Mouse (Mus musculus): Measurements from ENCODE around the gene Pde6g. TPM values are rescaled to one million over a fixed set of nuclear protein-coding genes. Genes with fewer than 3 reads are reported as not detected.
A peak's percentile ranks its signal among the peaks of the same experiment; 100 is the strongest.
"Not testable (repeated sequence)": the region's sequence is repeated elsewhere in the genome, so short reads cannot be mapped to it uniquely, and the experiment has no call there.

Pde6g gene
- polyA plus RNA-seq, 1 experiment from 2014 or later = not detected

- WGBS = 51% methylated on average over 13 of the region's 13 CpGs
- Histone ChIP-seq H3K9me3 (ENCODE audit: control insufficient read depth, low read depth, low read length) (no peaks in the 10 kb centered on the region), H3K4me1 (ENCODE audit: control insufficient read depth, insufficient read depth, low read length) (no peaks in the 10 kb centered on the region), H3K36me3 (ENCODE audit: control insufficient read depth, insufficient read depth, low read length) (peaks cover 54% of the 10 kb centered on the region), H3K4me3 (ENCODE audit: low read depth, low read length) (no peak overlapping the region), H3K9ac (replicated peaks; ENCODE audit: low read depth, low read length) (no peak overlapping the region), H3K27me3 (ENCODE audit: control insufficient read depth, insufficient read depth, low read length) (no peaks in the 10 kb centered on the region), H3K27ac (ENCODE audit: low read length) (peak overlapping the region; percentile 73; the same call in 1 of the 2 replicates), H3K4me2 (replicated peaks; ENCODE audit: low read depth, low read length) (no peak overlapping the region)
- ATAC-seq (ENCODE audit: insufficient number of reproducible peaks, insufficient read depth, low FRiP score, low read depth) = peak; percentile 63; the same call in 1 of the 2 replicates
Observed at GRCm38 (mm10) chr11:120422651-120423568, 30.4 kb downstream of the Pde6g start.

GRCm38 (mm10) chr11:120418592-120418991 lies 34.7 kb downstream of the Pde6g start:
- Histone ChIP-seq H3K9ac (replicated peaks; ENCODE audit: low read depth, low read length) (no peak overlapping the region), H3K36me3 (ENCODE audit: control insufficient read depth, insufficient read depth, low read length) (peaks cover 57% of the 10 kb centered on the region)
- 84% methylated on average over 1 of the region's 1 CpGs for WGBS

GRCm38 (mm10) chr11:120417852-120418251 lies 35.4 kb downstream of the Pde6g start:
- no peaks in the 10 kb centered on the region for H3K9me3 ChIP-seq (ENCODE audit: control insufficient read depth, low read depth, low read length)
- H3K36me3 ChIP-seq (ENCODE audit: control insufficient read depth, insufficient read depth, low read length) = peaks cover 64% of the 10 kb centered on the region
- WGBS = 88% methylated on average over 7 of the region's 7 CpGs
- no peak overlapping the region for H3K4me2 ChIP-seq (replicated peaks; ENCODE audit: low read depth, low read length)
- no peak for ATAC-seq (ENCODE audit: insufficient number of reproducible peaks, insufficient read depth, low FRiP score, low read depth)
- H3K4me3 ChIP-seq (ENCODE audit: low read depth, low read length) = no peak overlapping the region
- H3K27me3 ChIP-seq (ENCODE audit: control insufficient read depth, insufficient read depth, low read length) = no peaks in the 10 kb centered on the region
- H3K27ac ChIP-seq (ENCODE audit: low read length) = no peak overlapping the region
- no peaks in the 10 kb centered on the region for H3K4me1 ChIP-seq (ENCODE audit: control insufficient read depth, insufficient read depth, low read length)
- H3K9ac ChIP-seq (replicated peaks; ENCODE audit: low read depth, low read length) = no peak overlapping the region

More at GRCm38 (mm10) chr11:120418592-120418991, 34.7 kb downstream of the Pde6g start:
- Histone ChIP-seq H3K9me3 (ENCODE audit: control insufficient read depth, low read depth, low read length) (no peaks in the 10 kb centered on the region), H3K4me3 (ENCODE audit: low read depth, low read length) (no peak overlapping the region), H3K4me2 (replicated peaks; ENCODE audit: low read depth, low read length) (no peak overlapping the region), H3K27me3 (ENCODE audit: control insufficient read depth, insufficient read depth, low read length) (no peaks in the 10 kb centered on the region), H3K27ac (ENCODE audit: low read length) (no peak overlapping the region), H3K4me1 (ENCODE audit: control insufficient read depth, insufficient read depth, low read length) (no peaks in the 10 kb centered on the region)
- ATAC-seq (ENCODE audit: insufficient number of reproducible peaks, insufficient read depth, low FRiP score, low read depth) = no peak

GRCm38 (mm10) chr11:120413621-120414020 lies 39.7 kb downstream of the Pde6g start:
- WGBS = 92% methylated on average over 7 of the region's 10 CpGs
- ATAC-seq (ENCODE audit: insufficient number of reproducible peaks, insufficient read depth, low FRiP score, low read depth); H3K4me1 ChIP-seq (ENCODE audit: control insufficient read depth, insufficient read depth, low read length): not testable (repeated sequence)

GRCm38 (mm10) chr11:120406445-120406844 lies 46.9 kb downstream of the Pde6g start:
- H3K27ac ChIP-seq (ENCODE audit: low read length) = no peak overlapping the region
- H3K4me1 ChIP-seq (ENCODE audit: control insufficient read depth, insufficient read depth, low read length) = no peaks in the 10 kb centered on the region
- H3K4me2 ChIP-seq (replicated peaks; ENCODE audit: low read depth, low read length) = no peak overlapping the region
- no peak overlapping the region for H3K4me3 ChIP-seq (ENCODE audit: low read depth, low read length)
- no peak for ATAC-seq (ENCODE audit: insufficient number of reproducible peaks, insufficient read depth, low FRiP score, low read depth)
- 77% methylated on average over 1 of the region's 1 CpGs for WGBS
- H3K36me3 ChIP-seq (ENCODE audit: control insufficient read depth, insufficient read depth, low read length) = peaks cover 93% of the 10 kb centered on the region
- no peaks in the 10 kb centered on the region for H3K9me3 ChIP-seq (ENCODE audit: control insufficient read depth, low read depth, low read length)
- H3K9ac ChIP-seq (replicated peaks; ENCODE audit: low read depth, low read length) = no peak overlapping the region
- no peaks in the 10 kb centered on the region for H3K27me3 ChIP-seq (ENCODE audit: control insufficient read depth, insufficient read depth, low read length)

More at GRCm38 (mm10) chr11:120413621-120414020, 39.7 kb downstream of the Pde6g start:
- H3K9ac ChIP-seq (replicated peaks; ENCODE audit: low read depth, low read length); H3K4me2 ChIP-seq (replicated peaks; ENCODE audit: low read depth, low read length); H3K27me3 ChIP-seq (ENCODE audit: control insufficient read depth, insufficient read depth, low read length); H3K4me3 ChIP-seq (ENCODE audit: low read depth, low read length); H3K9me3 ChIP-seq (ENCODE audit: control insufficient read depth, low read depth, low read length); H3K27ac ChIP-seq (ENCODE audit: low read length): not testable (repeated sequence)
- peaks cover 82% of the 10 kb centered on the region for H3K36me3 ChIP-seq (ENCODE audit: control insufficient read depth, insufficient read depth, low read length)

- peaks cover 93% of the 10 kb centered on the region for H3K36me3 ChIP-seq (ENCODE audit: control insufficient read depth, insufficient read depth, low read length)
Observed at GRCm38 (mm10) chr11:120405867-120406266, 47.4 kb downstream of the Pde6g start.

GRCm38 (mm10) chr11:120404814-120405213 lies 48.5 kb downstream of the Pde6g start:
- Histone ChIP-seq H3K9ac (replicated peaks; ENCODE audit: low read depth, low read length) (no peak overlapping the region), H3K4me3 (ENCODE audit: low read depth, low read length) (no peak overlapping the region), H3K27me3 (ENCODE audit: control insufficient read depth, insufficient read depth, low read length) (no peaks in the 10 kb centered on the region), H3K27ac (ENCODE audit: low read length) (no peak overlapping the region), H3K9me3 (ENCODE audit: control insufficient read depth, low read depth, low read length) (no peaks in the 10 kb centered on the region), H3K4me1 (ENCODE audit: control insufficient read depth, insufficient read depth, low read length) (no peaks in the 10 kb centered on the region), H3K4me2 (replicated peaks; ENCODE audit: low read depth, low read length) (no peak overlapping the region), H3K36me3 (ENCODE audit: control insufficient read depth, insufficient read depth, low read length) (peaks cover 91% of the 10 kb centered on the region)
- WGBS = 100% methylated on average over 1 of the region's 1 CpGs
- no peak for ATAC-seq (ENCODE audit: insufficient number of reproducible peaks, insufficient read depth, low FRiP score, low read depth)

More at GRCm38 (mm10) chr11:120405867-120406266, 47.4 kb downstream of the Pde6g start:
- no peak overlapping the region for H3K4me3 ChIP-seq (ENCODE audit: low read depth, low read length)
- no peak overlapping the region for H3K27ac ChIP-seq (ENCODE audit: low read length)
- no peak overlapping the region for H3K9ac ChIP-seq (replicated peaks; ENCODE audit: low read depth, low read length)
- H3K27me3 ChIP-seq (ENCODE audit: control insufficient read depth, insufficient read depth, low read length) = no peaks in the 10 kb centered on the region
- WGBS = 89% methylated on average over 3 of the region's 3 CpGs
- no peaks in the 10 kb centered on the region for H3K4me1 ChIP-seq (ENCODE audit: control insufficient read depth, insufficient read depth, low read length)
- ATAC-seq (ENCODE audit: insufficient number of reproducible peaks, insufficient read depth, low FRiP score, low read depth) = no peak
- H3K4me2 ChIP-seq (replicated peaks; ENCODE audit: low read depth, low read length) = no peak overlapping the region
- no peaks in the 10 kb centered on the region for H3K9me3 ChIP-seq (ENCODE audit: control insufficient read depth, low read depth, low read length)

- Histone ChIP-seq H3K9ac (replicated peaks; ENCODE audit: low read depth, low read length) (no peak overlapping the region), H3K4me3 (ENCODE audit: low read depth, low read length) (no peak overlapping the region), H3K4me1 (ENCODE audit: control insufficient read depth, insufficient read depth, low read length) (no peaks in the 10 kb centered on the region), H3K4me2 (replicated peaks; ENCODE audit: low read depth, low read length) (no peak overlapping the region), H3K27ac (ENCODE audit: low read length) (no peak overlapping the region), H3K36me3 (ENCODE audit: control insufficient read depth, insufficient read depth, low read length) (peaks cover 64% of the 10 kb centered on the region), H3K9me3 (ENCODE audit: control insufficient read depth, low read depth, low read length) (no peaks in the 10 kb centered on the region), H3K27me3 (ENCODE audit: control insufficient read depth, insufficient read depth, low read length) (no peaks in the 10 kb centered on the region)
- ATAC-seq (ENCODE audit: insufficient number of reproducible peaks, insufficient read depth, low FRiP score, low read depth) = no peak
- WGBS = 92% methylated on average over 2 of the region's 2 CpGs
Observed at GRCm38 (mm10) chr11:120399319-120399718, 54.0 kb downstream of the Pde6g start.
